Mouse (Mus musculus) intestine, embryonic 16.5 days (tissue): ENCODE results near the gene Retsat. TPM values are rescaled to one million over a fixed set of nuclear protein-coding genes. Genes with fewer than 3 reads are reported as not detected.

Experiments
- polyA plus RNA-seq: library from polyadenylated mRNA; unstranded; fragments of >200 nt; fragmentation: Nextera tagmentation; extraction: Ambion mirVana; gene quantifications from 2 replicates; pipeline ENCODE4 v1.2.1, GENCODE M21; 2015

Gene Retsat
- polyA plus RNA-seq, 1 experiment from 2014 or later, result 41.1 TPM

Other genes starting within 250 kb of the Retsat start
- gene Tmem150a, start 243.0 kb upstream of the Retsat start, polyA plus RNA-seq, result 16.4 and 18.0 TPM in 2 replicates
- 159 and 162 TPM in 2 replicates for gene Rnf181, start 231.5 kb upstream of the Retsat start, polyA plus RNA-seq
- 17.3 and 17.8 TPM in 2 replicates for gene Vamp5, start 218.0 kb upstream of the Retsat start, polyA plus RNA-seq
- gene Vamp8, start 207.8 kb upstream of the Retsat start, polyA plus RNA-seq, result 251 and 269 TPM in 2 replicates
- gene Ggcx, start 184.2 kb upstream of the Retsat start, polyA plus RNA-seq, result 20.3 and 23.7 TPM in 2 replicates
- 268 and 293 TPM in 2 replicates for gene Mat2a, start 158.9 kb upstream of the Retsat start, polyA plus RNA-seq
- gene Sh2d6, start 76.8 kb upstream of the Retsat start, polyA plus RNA-seq, result 0.32 and 0.42 TPM in 2 replicates
- 33.1 and 35.2 TPM in 2 replicates for gene Capg, start 54.1 kb upstream of the Retsat start, polyA plus RNA-seq
- gene Elmod3, start 62 bp upstream of the Retsat start, polyA plus RNA-seq, result 15.6 and 15.8 TPM in 2 replicates
- gene Tgoln1, start 18.5 kb downstream of the Retsat start, polyA plus RNA-seq, result 48.8 and 57.5 TPM in 2 replicates
- 8.5 and 11.2 TPM in 2 replicates for gene Tcf7l1, start 190.8 kb downstream of the Retsat start, polyA plus RNA-seq